Mouse (Mus musculus) C2C12 (cell line): ENCODE results near the gene Psmd13. TPM values are rescaled to one million over a fixed set of nuclear protein-coding genes. Genes with fewer than 3 reads are reported as not detected.
A peak's percentile ranks its signal among the peaks of the same experiment; 100 is the strongest.

Experiments used
- H3K27me3 ChIP-seq: one replicate; pipeline ENCODE4 v1.6.1; 2011; ENCODE audit not compliant: control insufficient read depth, insufficient read depth, insufficient read length
- H3K36me3 ChIP-seq: one replicate; pipeline ENCODE4 v1.6.1; 2011; ENCODE audit not compliant: control insufficient read depth, insufficient read depth
- H3K4me3 ChIP-seq: one replicate; pipeline ENCODE4 v1.5.1; 2011; ENCODE audit warnings: mild to moderate bottlenecking, control low read depth; ENCODE audit not compliant: poor library complexity, insufficient read depth, severe bottlenecking
- H3K79me2 ChIP-seq: one replicate; pipeline ENCODE4 v1.6.1; 2011; ENCODE audit not compliant: control insufficient read depth, insufficient read depth
- H3K79me3 ChIP-seq: one replicate; pipeline ENCODE4 v1.6.1; 2011; ENCODE audit warnings: low read depth, control low read depth
- H3ac ChIP-seq: one replicate; pipeline ENCODE3; 2011; ENCODE audit warnings: low read depth; ENCODE audit not compliant: control insufficient read depth, insufficient read length
- CEBPB ChIP-seq: IDR thresholded peaks from one replicate; pipeline ENCODE4 v1.6.1; 2011; ENCODE audit warnings: low read depth, mild to moderate bottlenecking, control low read depth, moderate library complexity
- CTCF ChIP-seq: IDR thresholded peaks from one replicate; pipeline ENCODE4 v1.5.1; 2011; ENCODE audit not compliant: control insufficient read depth, insufficient read depth, insufficient read length
- FOSL1 ChIP-seq: IDR thresholded peaks from one replicate; pipeline ENCODE4 v1.8.0; 2011; ENCODE audit warnings: mild to moderate bottlenecking, low read length; ENCODE audit not compliant: poor library complexity, insufficient read depth, severe bottlenecking
- MAX ChIP-seq: IDR thresholded peaks from one replicate; pipeline ENCODE4 v1.6.1; 2011; ENCODE audit warnings: mild to moderate bottlenecking, control low read depth
- MYOD1 ChIP-seq: IDR thresholded peaks from one replicate; pipeline ENCODE4 v1.6.1; 2011; ENCODE audit warnings: low read depth; ENCODE audit not compliant: control insufficient read depth, insufficient read length
- MYOG ChIP-seq: IDR thresholded peaks from one replicate; pipeline ENCODE4 v1.6.1; 2011; ENCODE audit not compliant: control insufficient read depth, insufficient read length; ENCODE audit errors: extremely low read depth
- USF1 ChIP-seq: IDR thresholded peaks from one replicate; pipeline ENCODE4 v1.6.1; 2011; ENCODE audit warnings: low read depth, mild to moderate bottlenecking, control low read depth, moderate library complexity
- polyA plus RNA-seq: library from polyadenylated mRNA; unstranded; fragments of >200 nt; fragmentation: generic; extraction: Trizol; gene quantifications from one replicate; pipeline ENCODE4 v1.2.1, GENCODE M21; 2012; ENCODE audit warnings: missing spikeins

Gene Psmd13
- polyA plus RNA-seq, 1 experiment, result 211 TPM

DNA sequence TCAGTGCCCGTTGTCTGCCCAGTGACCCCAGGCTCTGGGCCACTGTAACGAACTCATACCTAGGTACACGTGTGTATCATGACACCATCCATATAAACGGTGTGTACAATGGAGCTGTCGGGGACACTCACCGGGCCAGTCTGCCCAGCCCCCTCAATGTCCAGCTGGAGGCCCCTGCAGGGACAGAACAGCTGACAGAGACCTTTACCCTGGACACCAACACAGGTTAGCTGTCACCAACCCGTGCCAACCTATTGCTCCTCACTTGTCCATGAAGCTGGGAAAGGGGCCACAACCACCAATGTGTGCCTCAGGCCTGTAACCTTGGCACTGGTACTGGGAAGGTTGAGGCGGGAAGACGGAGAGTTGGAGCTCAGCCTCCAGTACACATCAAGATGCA, 60.6 kb downstream of the Psmd13 start:
- H3K79me2 ChIP-seq, result no peaks in the 10 kb centered on the region
- H3ac ChIP-seq, result peak overlapping the region; percentile 80
- H3K79me3 ChIP-seq, result no peaks in the 10 kb centered on the region
- TF ChIP-seq MYOG (no peak), FOSL1 (no peak), USF1 (no peak), MAX (no peak), CTCF (no peak), CEBPB (no peak), MYOD1 (no peak)
- peak overlapping the region; percentile 48 for H3K4me3 ChIP-seq
- no peaks in the 10 kb centered on the region for H3K27me3 ChIP-seq
- peaks cover 9% of the 10 kb centered on the region for H3K36me3 ChIP-seq

DNA sequence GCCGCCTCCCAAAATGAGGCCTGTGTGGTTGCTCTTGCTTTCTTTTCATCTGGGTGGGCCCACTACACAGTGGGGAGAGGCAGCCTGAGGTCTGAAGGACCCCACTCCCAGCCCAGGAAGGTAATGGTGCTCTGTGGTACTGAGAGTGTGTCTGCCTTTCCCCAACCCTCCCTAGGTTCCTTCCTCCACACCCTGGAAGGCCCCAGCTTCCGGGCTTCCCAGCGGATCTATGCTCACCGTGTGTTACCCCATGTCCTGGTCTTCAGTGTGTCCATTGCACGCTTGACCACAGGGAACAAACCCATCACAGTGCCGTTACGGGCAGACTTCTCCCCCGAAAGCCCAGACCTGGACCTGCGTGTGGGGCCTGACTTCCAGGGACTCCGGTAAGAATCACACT, 61.0 kb downstream of the Psmd13 start:
- Histone ChIP-seq H3K27me3 (no peaks in the 10 kb centered on the region), H3K79me3 (no peaks in the 10 kb centered on the region), H3K79me2 (no peaks in the 10 kb centered on the region), H3K36me3 (peaks cover 9% of the 10 kb centered on the region), H3ac (no peak overlapping the region), H3K4me3 (no peak overlapping the region)
- TF ChIP-seq USF1 (no peak), MAX (no peak), CEBPB (no peak), CTCF (no peak), FOSL1 (no peak), MYOD1 (no peak), MYOG (no peak)

DNA sequence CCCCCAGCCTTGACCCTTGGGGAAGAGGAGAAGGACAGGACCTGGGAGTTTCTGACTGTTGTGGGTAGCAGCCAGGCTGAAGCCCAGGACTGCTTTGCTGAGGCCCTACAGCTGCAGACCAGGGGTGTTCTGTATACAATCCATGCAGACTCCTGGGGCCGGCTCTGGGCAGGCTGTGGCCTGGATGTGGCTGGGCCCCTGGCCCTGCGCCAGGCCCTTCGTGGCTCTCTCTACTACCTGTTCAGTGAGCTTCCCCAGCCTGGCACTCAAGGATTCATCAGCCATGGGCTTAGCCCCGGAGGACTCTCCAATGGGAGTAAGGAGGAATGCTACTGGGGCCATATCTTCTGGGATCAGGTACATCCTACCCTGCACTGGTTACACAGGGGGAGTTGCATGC, 61.6 kb downstream of the Psmd13 start:
- TF ChIP-seq USF1, result no peak
- no peak for TF ChIP-seq CTCF
- no peak for TF ChIP-seq MYOG
- no peak for TF ChIP-seq MAX
- TF ChIP-seq CEBPB, result no peak
- TF ChIP-seq FOSL1, result no peak
- TF ChIP-seq MYOD1, result no peak
- Histone ChIP-seq H3K79me2 (no peaks in the 10 kb centered on the region), H3K36me3 (peaks cover 9% of the 10 kb centered on the region), H3K27me3 (no peaks in the 10 kb centered on the region), H3ac (no peak overlapping the region), H3K79me3 (no peaks in the 10 kb centered on the region), H3K4me3 (no peak overlapping the region)

DNA sequence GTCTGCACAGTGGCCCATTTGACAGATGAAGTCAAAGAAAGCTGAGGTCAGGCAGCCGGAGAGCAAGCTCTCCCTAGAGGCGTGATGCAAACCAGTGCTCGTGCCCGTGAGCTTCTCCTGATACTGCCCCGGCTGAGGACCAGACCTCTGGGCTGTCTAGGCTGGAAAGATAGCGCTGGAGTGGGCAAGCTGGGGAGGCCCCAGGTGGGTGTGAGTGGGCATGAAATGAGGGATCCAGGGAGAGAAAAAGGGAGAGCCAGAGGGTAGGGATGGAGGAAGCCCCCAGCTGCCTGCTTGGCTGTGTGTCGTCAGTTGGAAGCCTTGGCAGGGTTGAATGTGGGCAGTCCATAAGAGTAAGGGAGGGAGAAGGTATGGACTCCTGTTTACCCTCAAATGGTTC, 62.5 kb downstream of the Psmd13 start:
- no peak overlapping the region for H3ac ChIP-seq
- no peaks in the 10 kb centered on the region for H3K27me3 ChIP-seq
- TF ChIP-seq CTCF (no peak), MYOG (no peak), CEBPB (no peak), MAX (no peak), USF1 (no peak), MYOD1 (no peak), FOSL1 (no peak)
- H3K79me2 ChIP-seq, result no peaks in the 10 kb centered on the region
- no peak overlapping the region for H3K4me3 ChIP-seq
- H3K79me3 ChIP-seq, result no peaks in the 10 kb centered on the region
- peaks cover 11% of the 10 kb centered on the region for H3K36me3 ChIP-seq

DNA sequence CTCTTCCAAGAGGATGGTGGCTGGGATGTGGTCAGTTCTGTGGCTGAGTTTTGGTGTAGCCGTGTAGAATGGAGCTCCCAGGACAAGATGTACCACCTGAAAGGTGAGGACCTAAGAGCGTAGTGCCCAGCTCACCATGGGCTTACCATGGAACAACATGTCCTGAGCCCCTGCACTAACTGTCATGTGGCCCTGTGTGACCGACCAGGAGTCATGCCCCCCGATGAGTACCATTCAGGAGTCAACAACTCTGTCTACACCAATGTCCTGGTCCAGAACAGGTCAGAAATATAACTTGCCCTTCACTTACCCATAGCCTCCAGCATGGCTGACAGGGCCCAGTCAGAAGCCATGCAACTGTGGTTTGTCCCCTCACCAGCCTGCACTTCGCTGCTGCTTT, 63.5 kb downstream of the Psmd13 start:
- Histone ChIP-seq H3K36me3 (peaks cover 13% of the 10 kb centered on the region), H3ac (no peak overlapping the region), H3K4me3 (no peak overlapping the region), H3K79me2 (no peaks in the 10 kb centered on the region), H3K79me3 (no peaks in the 10 kb centered on the region), H3K27me3 (no peaks in the 10 kb centered on the region)
- TF ChIP-seq FOSL1, result no peak
- TF ChIP-seq USF1, result no peak
- TF ChIP-seq MYOD1, result no peak
- no peak for TF ChIP-seq CEBPB
- TF ChIP-seq CTCF, result no peak
- TF ChIP-seq MYOG, result no peak
- no peak for TF ChIP-seq MAX

DNA sequence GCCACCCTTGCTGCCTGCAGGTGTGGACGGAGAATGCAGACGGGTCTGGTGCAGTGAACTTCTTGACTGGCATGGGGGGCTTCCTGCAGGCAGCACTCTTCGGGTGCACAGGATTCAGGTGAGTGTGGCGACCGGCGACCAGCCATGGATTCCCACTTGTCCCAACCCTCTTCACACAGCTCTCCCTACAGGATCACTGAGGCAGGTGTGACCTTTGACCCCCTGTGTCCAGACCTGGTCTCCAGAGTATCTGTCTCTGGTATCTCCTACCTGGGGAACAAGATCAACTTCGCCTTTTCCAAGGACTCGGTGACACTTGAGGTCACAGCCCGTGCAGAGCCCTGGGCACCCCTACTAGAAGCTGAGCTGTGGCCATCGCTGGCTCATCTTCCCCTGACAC, 64.5 kb downstream of the Psmd13 start:
- H3K79me3 ChIP-seq, result no peaks in the 10 kb centered on the region
- H3K4me3 ChIP-seq, result no peak overlapping the region
- TF ChIP-seq MYOG (no peak), FOSL1 (no peak), MYOD1 (no peak), MAX (no peak), USF1 (no peak), CEBPB (no peak), CTCF (no peak)
- H3K27me3 ChIP-seq, result no peaks in the 10 kb centered on the region
- H3K79me2 ChIP-seq, result peaks cover 7% of the 10 kb centered on the region
- H3ac ChIP-seq, result no peak overlapping the region
- peaks cover 13% of the 10 kb centered on the region for H3K36me3 ChIP-seq
